Mouse (Mus musculus) liver, postnatal 0 days (tissue): ENCODE measurements around the gene Igsf3. TPM values are rescaled to one million over a fixed set of nuclear protein-coding genes. Genes with fewer than 3 reads are reported as not detected.

Source experiments
- ATAC-seq: fragments of 200-750 bp; cut with Nextera tagmentation; 2 replicates; pipeline ENCODE4 v1.8.0; 2017; ENCODE audit warnings: mild to moderate bottlenecking, moderate library complexity
- DNase-seq: peaks from one replicate; pipeline ENCODE4 v3.0.0-alpha.2; 2016
- H3K27ac ChIP-seq: fragments of 300-500 bp; sonication (generic); 2 replicates; pipeline ENCODE4 v1.5.1; 2014; ENCODE audit warnings: antibody characterized with exemption, moderate library complexity, mild to moderate bottlenecking, low read depth
- H3K27me3 ChIP-seq: fragments of 300-500 bp; sonication (generic); 2 replicates; pipeline ENCODE4 v1.6.1; 2014; ENCODE audit warnings: low read length, control low read depth, mixed read lengths; ENCODE audit not compliant: insufficient read depth
- H3K36me3 ChIP-seq: fragments of 300-500 bp; sonication (generic); replicated peaks from 2 replicates; pipeline ENCODE4 v1.6.1; 2014; ENCODE audit warnings: mild to moderate bottlenecking, control low read depth, low read length, moderate library complexity, mixed read lengths; ENCODE audit not compliant: insufficient read depth
- H3K4me1 ChIP-seq: fragments of 300-500 bp; sonication (generic); 2 replicates; pipeline ENCODE4 v1.6.1; 2014; ENCODE audit warnings: antibody characterized with exemption, mild to moderate bottlenecking, control low read depth; ENCODE audit not compliant: insufficient read depth
- H3K4me2 ChIP-seq: fragments of 300-500 bp; sonication (generic); 2 replicates; pipeline ENCODE4 v1.6.1; 2014; ENCODE audit warnings: low read depth, mild to moderate bottlenecking, low read length, moderate library complexity, mixed read lengths
- H3K4me3 ChIP-seq: fragments of 300-500 bp; sonication (generic); 2 replicates; pipeline ENCODE4 v1.5.1; 2014; ENCODE audit warnings: low read depth, low read length
- H3K9ac ChIP-seq: fragments of 300-500 bp; sonication (generic); replicated peaks from 2 replicates; pipeline ENCODE4 v1.6.1; 2014; ENCODE audit warnings: mild to moderate bottlenecking, moderate library complexity
- H3K9me3 ChIP-seq: fragments of 300-500 bp; sonication (generic); 2 replicates; pipeline ENCODE4 v1.6.1; 2016; ENCODE audit warnings: mild to moderate bottlenecking, control low read depth, low read length, mixed read lengths
- CTCF ChIP-seq: sonication (generic); IDR thresholded peaks from 2 replicates; pipeline ENCODE4 v1.5.1; 2016; ENCODE audit warnings: antibody characterized with exemption, low read depth
- EP300 ChIP-seq: IDR thresholded peaks from 2 replicates; pipeline ENCODE4 v1.6.1; 2016; ENCODE audit warnings: antibody characterized with exemption, low read depth, mild to moderate bottlenecking
- WGBS: fragments of 180-500 bp; shearing (Covaris S2); extraction: QIAGEN DNeasy Blood & Tissue Kit; methylation state at CpG from one replicate; pipeline ENCODE4 v1.1.7; 2014; ENCODE audit not compliant: insufficient replicate concordance; 5-methylcytosine and 5-hydroxymethylcytosine counted together
- polyA plus RNA-seq: library from polyadenylated mRNA; unstranded; fragments of >200 nt; fragmentation: Nextera tagmentation; extraction: Ambion mirVana; gene quantifications from 2 replicates; pipeline ENCODE4 v1.2.1, GENCODE M21; 2015

The Igsf3 gene
- polyA plus RNA-seq, 1 experiment from 2014 or later = 1.7 TPM

- ATAC-seq = no peak
- no peak for DNase-seq
- H3K27me3 ChIP-seq = peaks cover 22% of the 10 kb centered on the region
- H3K4me1 ChIP-seq = peaks cover 17% of the 10 kb centered on the region
- H3K9me3 ChIP-seq = no peaks in the 10 kb centered on the region
- TF ChIP-seq EP300 = no peak
- TF ChIP-seq CTCF = no peak
- no peak overlapping the region for H3K27ac ChIP-seq
- no peak overlapping the region for H3K4me3 ChIP-seq
- H3K4me2 ChIP-seq = no peak overlapping the region
- no peak overlapping the region for H3K9ac ChIP-seq
- no peaks in the 10 kb centered on the region for H3K36me3 ChIP-seq
- 87% methylated on average over 5 of the region's 5 CpGs for WGBS
These were observed 4.8 kb downstream of the Igsf3 start for GRCm38 (mm10) chr3:101381691-101382090.

- 79% methylated on average over 4 of the region's 4 CpGs for whole genome bisulfite sequencing
- ATAC-seq = no peak
- H3K27me3 ChIP-seq = peaks cover 16% of the 10 kb centered on the region
- no peaks in the 10 kb centered on the region for H3K36me3 ChIP-seq
- H3K9ac ChIP-seq = no peak overlapping the region
- no peak overlapping the region for H3K4me3 ChIP-seq
- DNase-seq = no peak
- H3K4me2 ChIP-seq = no peak overlapping the region
- H3K4me1 ChIP-seq = peaks cover 6% of the 10 kb centered on the region
- TF ChIP-seq EP300 (no peak), CTCF (no peak)
- no peaks in the 10 kb centered on the region for H3K9me3 ChIP-seq
- no peak overlapping the region for H3K27ac ChIP-seq
These were observed 5.9 kb downstream of the Igsf3 start for GRCm38 (mm10) chr3:101382751-101383150.

DNA sequence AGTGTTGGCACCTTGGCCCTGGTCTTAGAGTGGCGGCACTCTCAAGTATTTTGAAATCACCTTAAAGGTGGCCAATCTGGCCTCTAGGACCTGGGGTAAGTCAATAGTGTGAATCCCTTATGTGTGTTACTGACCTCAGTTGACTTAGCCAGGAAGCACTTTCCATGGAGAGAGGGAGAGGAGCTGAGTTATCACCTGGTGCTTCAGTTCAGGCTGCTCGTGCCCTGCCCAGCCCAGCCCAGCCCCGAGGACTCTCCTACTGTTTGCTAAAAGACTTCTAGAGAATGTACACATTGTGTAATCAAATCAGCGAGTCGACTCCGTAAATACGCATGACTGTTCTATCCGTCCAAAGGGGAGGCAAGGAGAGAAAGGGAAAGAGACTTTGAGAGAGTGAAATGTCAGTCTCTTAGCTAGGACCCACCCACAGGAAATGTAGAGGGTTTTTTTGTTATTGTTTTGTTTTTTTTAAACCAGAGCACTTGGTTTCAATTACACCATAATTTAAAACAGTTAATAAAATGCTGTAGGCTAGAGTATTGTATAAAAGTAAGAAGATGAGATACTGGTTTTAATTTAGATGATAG is 9.6 kb downstream of the Igsf3 start:
- Histone ChIP-seq H3K27me3 (0 out of 2 replicates have a peak, but pooled peaks cover 4% of the 10 kb centered on the region), H3K27ac (no peak overlapping the region), H3K4me2 (no peak overlapping the region), H3K36me3 (no peaks in the 10 kb centered on the region), H3K9me3 (no peaks in the 10 kb centered on the region), H3K4me3 (no peak overlapping the region), H3K4me1 (no peaks in the 10 kb centered on the region), H3K9ac (no peak overlapping the region)
- no peak for TF ChIP-seq EP300
- TF ChIP-seq CTCF = no peak
- WGBS = 59% methylated on average over 8 of the region's 8 CpGs
- no peak for DNase-seq
- no peak for ATAC-seq

DNA sequence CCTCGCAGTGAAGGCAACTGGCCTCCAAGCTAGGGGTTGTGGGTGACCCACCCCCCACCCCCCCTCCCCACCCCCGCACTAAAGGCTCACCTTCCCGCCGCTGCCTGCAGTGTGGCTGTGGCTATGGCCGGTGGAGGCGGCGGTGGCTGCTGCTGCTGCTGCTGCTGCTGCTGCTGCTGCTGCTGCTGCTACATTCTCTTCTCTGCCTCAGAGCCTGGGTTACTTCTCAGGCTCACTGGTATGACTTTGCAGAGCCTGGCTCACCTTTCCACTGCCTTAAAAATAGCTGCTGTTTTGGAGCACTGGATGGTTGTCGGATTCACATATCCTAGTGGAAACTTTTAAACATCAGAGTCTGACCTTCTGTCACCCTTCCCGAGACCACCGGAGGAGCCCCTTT is 11.0 kb downstream of the Igsf3 start:
- WGBS = 25% methylated on average over 10 of the region's 10 CpGs
- no peaks in the 10 kb centered on the region for H3K9me3 ChIP-seq
- no peaks in the 10 kb centered on the region for H3K4me1 ChIP-seq
- no peak overlapping the region for H3K4me3 ChIP-seq
- H3K27ac ChIP-seq = no peak overlapping the region
- 0 out of 2 replicates have a peak, but pooled peaks cover 4% of the 10 kb centered on the region for H3K27me3 ChIP-seq
- no peaks in the 10 kb centered on the region for H3K36me3 ChIP-seq
- ATAC-seq = no peak
- no peak overlapping the region for H3K4me2 ChIP-seq
- H3K9ac ChIP-seq = no peak overlapping the region
- no peak for TF ChIP-seq CTCF
- TF ChIP-seq EP300 = no peak
- DNase-seq = no peak

GRCm38 (mm10) chr3:101389566-101389965 is 12.7 kb downstream of the Igsf3 start:
- Histone ChIP-seq H3K27ac (no peak overlapping the region), H3K4me1 (no peaks in the 10 kb centered on the region), H3K9ac (no peak overlapping the region), H3K9me3 (no peaks in the 10 kb centered on the region), H3K4me3 (no peak overlapping the region), H3K27me3 (0 out of 2 replicates have a peak, but pooled peaks cover 4% of the 10 kb centered on the region), H3K36me3 (no peaks in the 10 kb centered on the region), H3K4me2 (no peak overlapping the region)
- ATAC-seq = no peak
- 92% methylated on average over 3 of the region's 3 CpGs for WGBS
- no peak for DNase-seq
- TF ChIP-seq EP300 (no peak), CTCF (no peak)

DNA sequence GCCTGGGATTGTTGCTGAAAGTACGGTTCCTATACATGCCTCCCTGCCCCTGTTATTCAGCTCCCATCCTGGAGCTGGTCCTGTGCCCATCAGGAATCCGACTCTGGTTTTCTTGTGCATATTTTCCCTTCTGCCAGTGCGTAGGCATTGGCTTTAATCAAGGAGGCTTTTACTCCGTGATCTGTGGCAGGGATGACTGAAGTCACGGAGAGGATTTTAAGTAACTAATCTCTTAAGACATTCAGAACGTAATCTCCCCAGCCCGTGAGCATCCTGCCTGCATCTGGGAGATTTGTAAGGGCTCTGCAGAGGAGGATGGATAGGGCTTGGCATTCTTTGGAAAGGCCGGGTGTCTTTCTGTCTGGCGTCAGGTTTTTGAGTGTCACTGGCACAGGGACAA is 13.6 kb downstream of the Igsf3 start:
- no peak for ATAC-seq
- H3K27ac ChIP-seq = no peak overlapping the region
- no peak overlapping the region for H3K4me2 ChIP-seq
- H3K9me3 ChIP-seq = no peaks in the 10 kb centered on the region
- no peak for TF ChIP-seq CTCF
- no peak for TF ChIP-seq EP300
- H3K36me3 ChIP-seq = no peaks in the 10 kb centered on the region
- H3K4me1 ChIP-seq = no peaks in the 10 kb centered on the region
- H3K9ac ChIP-seq = no peak overlapping the region
- H3K27me3 ChIP-seq = 0 out of 2 replicates have a peak, but pooled peaks cover 4% of the 10 kb centered on the region
- H3K4me3 ChIP-seq = no peak overlapping the region
- WGBS = 78% methylated on average over 9 of the region's 9 CpGs
- DNase-seq = no peak

DNA sequence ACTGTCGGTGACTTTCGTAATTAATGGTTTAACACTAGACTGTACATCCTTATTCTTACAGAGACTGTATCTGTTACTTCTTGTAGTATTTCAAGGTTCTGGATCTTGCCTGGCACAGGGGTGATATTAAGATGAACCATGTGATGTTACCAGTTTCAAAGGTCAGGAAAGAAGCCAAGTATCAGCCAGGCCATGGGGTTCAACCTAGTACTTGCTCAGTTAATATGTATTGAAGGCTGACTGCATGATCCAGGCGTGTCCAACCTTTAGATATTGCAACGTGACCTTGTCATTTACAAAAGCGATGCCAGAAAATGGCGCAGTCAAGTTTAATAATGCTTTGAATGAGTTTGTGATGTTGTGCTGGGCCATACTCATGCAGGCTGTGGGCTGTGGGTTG is 15.1 kb downstream of the Igsf3 start:
- Histone ChIP-seq H3K4me3 (no peak overlapping the region), H3K4me2 (no peak overlapping the region), H3K27ac (no peak overlapping the region), H3K9ac (no peak overlapping the region), H3K9me3 (no peaks in the 10 kb centered on the region), H3K27me3 (0 out of 2 replicates have a peak, but pooled peaks cover 4% of the 10 kb centered on the region), H3K36me3 (no peaks in the 10 kb centered on the region), H3K4me1 (peaks cover 3% of the 10 kb centered on the region; the same call in 1 of the 2 replicates)
- ATAC-seq (no peak), DNase-seq (no peak)
- TF ChIP-seq CTCF (no peak), EP300 (no peak)
- WGBS = 87% methylated on average over 6 of the region's 6 CpGs
